Mouse (Mus musculus): ENCODE measurements around the gene Anapc15-ps.
A peak's percentile ranks its signal among the peaks of the same experiment; 100 is the strongest.
"Not testable (repeated sequence)": the region's sequence is repeated elsewhere in the genome, so short reads cannot be mapped to it uniquely, and the experiment has no call there.

Gene Anapc15-ps

DNA sequence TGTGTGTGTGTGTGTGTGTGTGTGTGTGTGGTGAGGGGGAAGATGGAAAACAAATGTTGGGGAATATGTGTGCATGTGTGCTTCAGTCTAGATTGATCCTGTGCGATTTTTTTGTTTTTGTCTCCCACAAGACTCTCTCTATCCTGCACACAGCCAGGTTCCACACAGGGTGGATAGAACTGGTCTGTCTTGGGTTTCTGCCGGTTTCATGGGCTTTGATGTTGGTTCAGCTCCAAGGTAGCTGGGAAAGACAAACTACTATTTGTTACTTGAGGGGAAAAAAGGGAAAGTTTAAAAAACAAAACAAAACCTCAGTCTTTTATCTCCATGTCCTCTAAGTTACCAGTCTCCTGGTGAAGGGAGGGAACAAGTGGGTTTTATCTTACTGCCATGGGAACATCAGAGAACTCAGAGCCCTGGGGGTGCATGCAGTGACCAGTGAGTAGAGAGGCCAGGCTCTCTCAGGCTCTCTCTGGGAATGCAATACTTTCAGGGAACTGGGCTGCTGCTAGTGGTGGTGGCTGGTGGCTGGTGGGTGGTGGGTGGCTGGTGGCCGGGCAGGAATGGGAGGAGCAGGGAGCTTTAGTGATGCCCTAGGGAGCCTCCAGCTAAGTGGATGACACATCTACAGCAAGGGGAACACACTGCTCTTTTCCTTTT is 5.8 kb downstream of the Anapc15-ps start:
- DNase-seq: no peak

GRCm38 (mm10) chr10:95666791-95667190 is 6.5 kb downstream of the Anapc15-ps start:
- no peak for DNase-seq

DNA sequence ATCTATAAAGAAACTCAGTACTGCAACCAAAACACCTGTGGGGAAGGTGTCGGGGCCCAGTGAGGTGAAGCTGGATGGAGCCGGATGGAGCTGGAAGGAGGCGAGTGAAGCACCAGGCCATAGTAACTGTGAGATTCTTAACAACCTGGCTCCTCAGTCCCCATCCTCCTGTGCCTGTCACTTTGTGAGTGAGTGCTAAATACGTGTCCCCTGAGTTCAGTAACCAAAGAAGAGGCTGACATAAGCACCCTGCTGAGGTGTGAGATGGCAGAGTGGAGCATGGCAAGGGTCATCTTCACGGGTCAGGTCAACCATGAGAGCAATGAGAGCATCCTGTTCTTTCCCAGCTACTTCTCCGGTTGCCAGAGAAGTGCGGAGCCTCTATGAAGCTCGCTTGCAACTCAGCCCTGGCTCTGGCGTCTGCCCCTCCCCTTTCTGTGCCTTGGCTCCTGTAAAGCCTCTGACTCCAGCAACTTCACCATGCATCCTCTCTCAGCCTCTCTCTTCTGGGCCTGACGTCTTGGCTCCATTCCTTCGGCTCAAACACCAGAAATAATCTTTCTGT is 7.7 kb downstream of the Anapc15-ps start:
- DNase-seq: peak in 1 of 2 experiments; percentile 36

DNA sequence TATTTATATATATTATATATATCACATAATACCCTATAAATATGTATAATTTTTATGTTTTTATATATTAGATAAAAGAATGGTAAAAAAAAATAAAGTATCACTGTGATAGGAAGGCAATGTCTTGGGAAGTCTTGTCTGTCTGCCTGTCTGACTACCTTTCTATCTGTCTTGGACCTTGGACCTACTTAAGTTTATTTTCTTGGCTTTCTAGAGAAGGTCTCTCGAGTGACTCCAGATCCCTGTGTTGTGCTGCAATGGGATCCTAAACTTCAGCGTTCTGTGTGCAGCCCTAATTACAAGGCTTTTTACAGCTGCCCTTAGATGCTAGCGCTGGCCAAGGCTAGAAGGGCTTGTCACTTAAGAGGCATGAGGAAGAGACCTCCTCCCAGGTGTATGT is 8.6 kb downstream of the Anapc15-ps start:
- no peak for DNase-seq

DNA sequence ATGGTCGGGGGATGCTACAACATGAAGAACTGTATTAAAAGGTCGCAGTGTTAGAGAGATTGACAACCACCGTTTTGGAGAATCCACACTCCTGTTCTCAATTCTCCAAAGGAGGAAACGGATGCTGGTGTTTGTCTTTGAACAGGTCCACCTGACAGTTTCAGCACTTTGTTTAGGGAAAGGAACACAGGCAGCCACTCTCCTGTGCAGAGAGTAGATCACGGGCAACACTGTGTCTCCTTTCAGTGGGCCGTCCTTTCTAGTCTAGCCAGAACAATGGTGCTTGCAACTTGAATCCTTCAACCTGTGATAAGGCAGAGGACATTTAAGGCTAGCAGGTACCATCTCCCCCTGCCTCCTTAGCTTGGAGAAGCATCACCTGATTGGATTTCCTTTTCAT is 12.9 kb downstream of the Anapc15-ps start:
- no peak for DNase-seq

- DNase-seq: peak; percentile 32 to 44
Measured at GRCm38 (mm10) chr10:95659471-95660150, 13.6 kb downstream of the Anapc15-ps start.

DNA sequence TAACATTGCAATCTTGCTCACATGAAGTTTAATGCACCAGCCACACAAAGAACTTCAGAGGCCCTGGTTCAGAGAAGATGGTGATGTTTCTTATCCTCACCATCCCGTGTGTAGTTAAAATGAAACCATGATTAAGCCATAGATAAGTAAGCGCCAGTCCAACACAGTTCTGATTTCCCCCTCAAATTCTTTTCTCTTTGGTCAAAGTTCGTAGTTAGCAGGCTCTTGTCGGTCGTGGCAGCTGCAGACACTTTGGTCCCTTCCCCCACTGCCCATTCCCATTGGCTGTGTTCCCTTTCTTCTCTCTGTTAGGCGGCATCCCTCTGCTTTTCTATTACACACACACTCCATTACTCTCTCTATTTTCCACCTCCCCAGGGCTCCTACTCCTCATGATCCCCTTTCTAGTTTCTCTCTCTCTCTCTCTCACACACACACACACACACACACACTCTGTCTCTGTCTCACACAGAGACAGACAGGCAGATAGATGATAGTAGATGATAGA is 14.4 kb downstream of the Anapc15-ps start:
- no peak for DNase-seq

GRCm38 (mm10) chr10:95656236-95657225 is 16.7 kb downstream of the Anapc15-ps start:
- peak; percentile 44 to 51 for DNase-seq

DNA sequence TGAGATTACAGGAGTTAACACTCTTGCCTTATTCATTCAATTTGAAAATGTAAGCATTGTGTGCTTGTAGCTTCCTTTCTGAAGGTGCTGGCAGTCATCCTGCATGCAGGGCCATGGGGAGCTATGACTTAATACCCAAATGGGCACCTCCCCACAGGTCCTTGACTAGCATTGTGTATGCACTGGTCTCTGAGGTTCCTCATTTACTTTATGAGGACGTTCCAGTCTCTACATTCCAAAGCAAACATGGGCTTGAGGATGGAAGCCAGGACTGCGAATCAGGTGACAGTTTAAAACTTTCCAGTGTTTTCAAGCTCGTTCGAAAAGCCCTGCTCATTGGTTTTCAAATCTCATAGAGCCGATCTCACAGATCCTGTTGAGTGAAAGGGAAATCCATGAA is 21.1 kb downstream of the Anapc15-ps start:
- no peak for DNase-seq

DNA sequence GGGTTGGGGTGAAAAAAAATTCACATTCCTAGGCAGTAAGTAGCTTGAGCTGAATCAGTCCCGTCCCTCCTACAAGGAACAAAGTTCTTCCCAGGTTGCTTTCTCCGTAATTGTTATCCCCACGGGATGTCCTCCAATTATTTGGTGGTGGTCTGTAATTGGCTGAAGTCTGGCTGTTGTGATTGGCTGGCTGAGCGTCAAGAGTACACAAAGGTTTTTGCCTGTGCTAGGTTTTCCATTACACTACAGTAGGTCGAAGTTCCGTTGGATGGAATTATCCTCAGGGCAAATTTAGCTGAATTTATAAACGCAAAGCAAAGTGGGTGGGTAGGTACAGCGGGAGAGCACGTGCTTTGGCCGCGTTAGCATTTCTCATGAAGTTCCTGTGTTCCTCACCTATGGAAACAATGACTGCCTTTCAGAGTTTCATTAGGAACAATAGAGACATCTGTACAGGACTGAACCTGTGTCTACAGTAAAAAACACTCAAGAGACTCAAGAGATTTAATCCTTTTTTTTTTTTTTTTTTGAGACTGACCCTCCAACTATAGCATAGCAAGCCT is 24.8 kb downstream of the Anapc15-ps start:
- peak in 1 of 2 experiments; percentile 29 for DNase-seq

DNA sequence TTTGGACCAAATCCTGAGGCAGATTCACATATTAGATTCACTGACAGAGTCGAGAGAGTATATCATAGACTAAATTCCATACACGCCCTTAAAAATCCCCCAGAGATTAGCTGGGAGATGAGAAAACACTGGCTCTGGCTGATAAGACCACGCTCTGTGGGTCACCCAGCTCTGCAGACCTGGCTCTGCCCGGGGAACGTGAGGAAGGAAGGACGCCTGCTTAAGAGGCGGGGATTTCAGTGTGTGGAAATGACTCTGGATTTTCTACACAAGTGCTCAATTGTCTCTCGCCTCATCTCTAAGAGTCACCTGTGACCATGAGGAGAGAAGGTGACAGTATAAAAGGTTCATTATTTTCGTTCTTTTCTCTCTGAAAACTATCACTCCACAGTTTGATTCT is 26.1 kb downstream of the Anapc15-ps start:
- no peak for DNase-seq

DNA sequence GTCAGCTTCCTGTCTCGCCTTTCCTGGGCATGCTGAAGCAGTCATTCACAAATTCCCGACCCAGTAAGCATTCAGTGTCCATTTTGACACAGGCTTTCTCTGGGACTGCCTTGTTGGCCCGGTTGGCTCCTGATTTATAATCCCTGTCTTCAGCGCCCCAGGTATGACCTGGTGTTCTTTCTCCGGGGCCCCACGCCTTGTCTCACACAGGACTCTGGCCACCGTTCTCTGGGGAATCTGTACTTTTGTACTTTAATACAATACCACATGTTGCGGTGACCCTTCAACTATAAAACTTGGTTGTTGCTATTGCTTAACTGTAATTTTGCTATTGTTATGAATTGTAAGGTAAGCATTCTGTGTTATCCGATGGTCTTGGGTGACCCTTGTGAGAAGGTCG is 26.7 kb downstream of the Anapc15-ps start:
- DNase-seq: peak; percentile 63 to 68

DNA sequence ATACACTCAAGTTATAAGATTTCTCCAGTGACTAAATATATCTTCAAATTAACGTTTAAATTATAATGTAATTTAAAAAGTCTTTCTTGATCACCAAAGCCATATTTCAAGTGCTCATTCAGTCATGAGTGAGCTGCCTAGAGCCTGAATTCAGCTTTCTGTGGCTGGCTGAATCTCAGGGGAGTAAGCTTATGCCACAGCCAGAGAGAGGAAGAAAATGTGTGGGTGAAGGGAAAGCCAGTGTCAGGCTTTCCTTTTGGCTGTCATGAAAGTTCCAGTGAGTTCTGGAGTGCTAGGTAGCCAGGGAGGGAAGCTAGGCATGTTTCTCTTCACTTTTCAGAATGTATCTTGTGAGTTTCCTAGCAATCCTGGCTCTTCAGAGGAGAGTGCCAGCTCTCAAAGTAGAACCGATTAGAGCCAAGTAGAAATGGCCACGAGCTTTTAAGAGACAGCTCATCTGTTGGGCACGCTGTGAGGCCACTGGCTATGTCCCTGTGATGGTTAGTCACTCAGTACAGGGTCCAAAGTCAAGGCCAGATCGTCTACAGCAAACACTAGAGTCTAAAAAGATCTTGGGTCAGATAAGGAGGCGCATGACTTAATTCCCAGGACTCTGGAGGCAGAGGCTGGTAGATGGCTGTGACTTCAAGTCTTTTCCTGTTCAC is 29.4 kb downstream of the Anapc15-ps start:
- DNase-seq: peak; percentile 58 to 66

GRCm38 (mm10) chr10:95643042-95643441 is 30.2 kb downstream of the Anapc15-ps start:
- DNase-seq: no peak

- no peak for DNase-seq
Measured at GRCm38 (mm10) chr10:95641335-95641734, 31.9 kb downstream of the Anapc15-ps start.

DNA sequence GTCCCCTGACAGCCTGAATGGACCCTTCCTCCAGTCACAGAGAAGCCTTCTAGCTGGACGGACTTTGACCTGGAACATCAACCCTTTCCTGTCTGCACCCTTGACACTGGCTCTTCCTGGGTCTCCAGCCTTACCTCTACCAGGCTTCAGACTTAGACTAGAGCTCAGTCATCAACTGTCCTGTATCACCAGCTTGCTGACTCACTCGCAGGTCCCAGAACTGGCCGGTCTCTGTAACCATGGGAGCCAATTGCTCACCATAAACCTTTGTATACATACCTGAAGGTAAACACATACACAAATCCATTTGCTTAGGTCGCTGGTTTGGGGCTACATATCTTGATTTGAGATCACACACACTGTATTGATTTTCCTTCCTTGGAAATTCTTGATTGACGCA is 33.8 kb downstream of the Anapc15-ps start:
- DNase-seq: no peak

DNA sequence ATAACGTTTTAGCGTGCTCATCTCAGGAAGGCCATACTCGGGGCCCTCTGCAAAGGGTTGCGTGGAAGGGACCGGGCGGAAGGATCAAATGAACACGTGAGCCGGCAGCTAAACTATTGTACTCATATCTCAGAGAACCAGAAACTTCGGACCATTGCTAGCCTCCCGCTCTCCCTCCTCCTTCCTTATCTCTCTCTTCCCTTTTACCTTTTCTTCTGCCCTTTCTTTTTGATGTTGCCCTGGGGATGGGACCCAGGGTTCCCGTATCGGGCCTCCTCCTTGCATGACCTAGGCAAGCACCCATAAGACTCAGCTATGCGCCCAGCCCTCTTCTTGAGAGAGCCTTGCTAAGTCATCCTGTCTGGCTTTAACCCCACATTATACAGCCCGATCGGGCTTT is 38.5 kb downstream of the Anapc15-ps start:
- DNase-seq: no peak

GRCm38 (mm10) chr10:95634261-95634660 is 39.0 kb downstream of the Anapc15-ps start:
- DNase-seq: no peak

GRCm38 (mm10) chr10:95631568-95631967 is 41.7 kb downstream of the Anapc15-ps start:
- no peak for DNase-seq

- no peak for DNase-seq
Measured at GRCm38 (mm10) chr10:95630726-95631345, 42.4 kb downstream of the Anapc15-ps start.

GRCm38 (mm10) chr10:95630166-95630565 is 43.1 kb downstream of the Anapc15-ps start:
- not testable (repeated sequence) for DNase-seq

All from kidney, postnatal 36 days (tissue).